Mouse (Mus musculus): ENCODE measurements around the gene Il24. TPM values are rescaled to one million over a fixed set of nuclear protein-coding genes. Genes with fewer than 3 reads are reported as not detected.

Gene Il24
- total and polyA plus RNA-seq, 2 experiments, result not detected

- Histone ChIP-seq H3K9ac (ENCODE audit: low read depth, low read length) (no peak overlapping the region), H3K4me3 (ENCODE audit: insufficient read depth, low read depth, low read length) (no peak overlapping the region), H3K27me3 (ENCODE audit: control insufficient read depth, insufficient read depth, low read length) (no peaks in the 10 kb centered on the region), H3K4me1 (ENCODE audit: control insufficient read depth, insufficient read depth, low read length) (no peaks in the 10 kb centered on the region), H3K36me3 (ENCODE audit: control insufficient read depth, insufficient read depth, low read length) (peaks cover 23% of the 10 kb centered on the region), H3K27ac (replicated peaks; ENCODE audit: insufficient read depth, low read depth, low read length) (no peak overlapping the region), H3K79me2 (ENCODE audit: control insufficient read depth, insufficient read depth, low read length) (no peaks in the 10 kb centered on the region)
- no peak for TF ChIP-seq POLR2A (IDR thresholded peaks at IDR 0.05; ENCODE audit: extremely low read depth, insufficient read depth, low read length)
- TF ChIP-seq CTCF (IDR thresholded peaks at IDR 0.05; ENCODE audit: low read depth, low read length), result no peak
- WGBS, result 72% methylated on average over 5 of the region's 5 CpGs
- DNase-seq (ENCODE audit: extremely low read depth, low read depth, low spot score), result no peak
Measured at GRCm38 (mm10) chr1:130850405-130850804, 36.8 kb downstream of the Il24 start.

- Histone ChIP-seq H3K36me3 (ENCODE audit: control insufficient read depth, insufficient read depth, low read length) (peaks cover 25% of the 10 kb centered on the region), H3K79me2 (ENCODE audit: control insufficient read depth, insufficient read depth, low read length) (no peaks in the 10 kb centered on the region), H3K4me1 (ENCODE audit: control insufficient read depth, insufficient read depth, low read length) (no peaks in the 10 kb centered on the region; the same call in 1 of the 2 replicates), H3K27me3 (ENCODE audit: control insufficient read depth, insufficient read depth, low read length) (no peaks in the 10 kb centered on the region), H3K4me3 (ENCODE audit: insufficient read depth, low read depth, low read length) (no peak overlapping the region), H3K9ac (ENCODE audit: low read depth, low read length) (no peak overlapping the region), H3K27ac (replicated peaks; ENCODE audit: insufficient read depth, low read depth, low read length) (no peak overlapping the region)
- no peak for DNase-seq (ENCODE audit: extremely low read depth, low read depth, low spot score)
- no peak for TF ChIP-seq POLR2A (IDR thresholded peaks at IDR 0.05; ENCODE audit: extremely low read depth, insufficient read depth, low read length)
- no peak for TF ChIP-seq CTCF (IDR thresholded peaks at IDR 0.05; ENCODE audit: low read depth, low read length)
- WGBS, result 93% methylated on average over 10 of the region's 10 CpGs
Measured at GRCm38 (mm10) chr1:130849530-130850214, 37.6 kb downstream of the Il24 start.

GRCm38 (mm10) chr1:130844516-130844915 lies 42.7 kb downstream of the Il24 start:
- DNase-seq (ENCODE audit: extremely low read depth, low read depth, low spot score), result peak; percentile 68
- no peaks in the 10 kb centered on the region for H3K27me3 ChIP-seq (ENCODE audit: control insufficient read depth, insufficient read depth, low read length)
- TF ChIP-seq CTCF (IDR thresholded peaks at IDR 0.05; ENCODE audit: low read depth, low read length) (no peak), POLR2A (IDR thresholded peaks at IDR 0.05; ENCODE audit: extremely low read depth, insufficient read depth, low read length) (no peak)
- 26% methylated on average over 7 of the region's 7 CpGs for WGBS
- H3K9ac ChIP-seq (ENCODE audit: low read depth, low read length), result no peak overlapping the region
- peaks cover 14% of the 10 kb centered on the region for H3K4me1 ChIP-seq (ENCODE audit: control insufficient read depth, insufficient read depth, low read length)
- H3K27ac ChIP-seq (replicated peaks; ENCODE audit: insufficient read depth, low read depth, low read length), result no peak overlapping the region
- no peak overlapping the region for H3K4me3 ChIP-seq (ENCODE audit: insufficient read depth, low read depth, low read length)
- H3K36me3 ChIP-seq (ENCODE audit: control insufficient read depth, insufficient read depth, low read length), result peaks cover 36% of the 10 kb centered on the region
- no peaks in the 10 kb centered on the region for H3K79me2 ChIP-seq (ENCODE audit: control insufficient read depth, insufficient read depth, low read length)

DNA sequence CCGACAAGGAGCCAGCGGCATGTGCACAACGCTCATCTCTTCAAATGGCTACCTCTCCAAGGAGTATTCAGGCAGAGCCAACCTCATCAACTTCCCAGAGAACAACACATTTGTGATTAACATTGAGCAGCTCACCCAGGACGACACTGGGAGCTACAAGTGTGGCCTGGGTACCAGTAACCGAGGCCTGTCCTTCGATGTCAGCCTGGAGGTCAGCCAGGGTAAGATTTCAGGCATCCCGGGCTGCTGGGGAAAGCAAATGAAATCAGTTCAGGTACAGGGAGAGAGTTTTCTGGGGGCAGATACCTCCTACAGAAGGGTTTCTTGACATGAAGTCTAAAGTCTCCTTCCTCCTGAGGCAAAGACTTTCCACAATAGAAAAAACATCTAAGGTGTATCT lies 45.6 kb downstream of the Il24 start:
- WGBS, result 56% methylated on average over 7 of the region's 7 CpGs
- Histone ChIP-seq H3K36me3 (ENCODE audit: control insufficient read depth, insufficient read depth, low read length) (peaks cover 23% of the 10 kb centered on the region), H3K27me3 (ENCODE audit: control insufficient read depth, insufficient read depth, low read length) (no peaks in the 10 kb centered on the region), H3K4me1 (ENCODE audit: control insufficient read depth, insufficient read depth, low read length) (peaks cover 18% of the 10 kb centered on the region), H3K79me2 (ENCODE audit: control insufficient read depth, insufficient read depth, low read length) (no peaks in the 10 kb centered on the region), H3K9ac (ENCODE audit: low read depth, low read length) (no peak overlapping the region), H3K4me3 (ENCODE audit: insufficient read depth, low read depth, low read length) (no peak overlapping the region), H3K27ac (replicated peaks; ENCODE audit: insufficient read depth, low read depth, low read length) (peak overlapping the region; percentile 85)
- DNase-seq (ENCODE audit: extremely low read depth, low read depth, low spot score), result peak; percentile 51
- TF ChIP-seq POLR2A (IDR thresholded peaks at IDR 0.05; ENCODE audit: extremely low read depth, insufficient read depth, low read length) (no peak), CTCF (IDR thresholded peaks at IDR 0.05; ENCODE audit: low read depth, low read length) (no peak)

- TF ChIP-seq POLR2A (IDR thresholded peaks at IDR 0.05; ENCODE audit: extremely low read depth, insufficient read depth, low read length), result no peak
- no peak for TF ChIP-seq CTCF (IDR thresholded peaks at IDR 0.05; ENCODE audit: low read depth, low read length)
- Histone ChIP-seq H3K36me3 (ENCODE audit: control insufficient read depth, insufficient read depth, low read length) (peaks cover 22% of the 10 kb centered on the region), H3K4me1 (ENCODE audit: control insufficient read depth, insufficient read depth, low read length) (peaks cover 22% of the 10 kb centered on the region), H3K4me3 (ENCODE audit: insufficient read depth, low read depth, low read length) (no peak overlapping the region), H3K9ac (ENCODE audit: low read depth, low read length) (peak overlapping the region; percentile 68), H3K27me3 (ENCODE audit: control insufficient read depth, insufficient read depth, low read length) (no peaks in the 10 kb centered on the region), H3K79me2 (ENCODE audit: control insufficient read depth, insufficient read depth, low read length) (no peaks in the 10 kb centered on the region), H3K27ac (replicated peaks; ENCODE audit: insufficient read depth, low read depth, low read length) (peak overlapping the region; percentile 99)
- peak; percentile 99 for DNase-seq (ENCODE audit: extremely low read depth, low read depth, low spot score)
- WGBS, result 21% methylated on average over 8 of the region's 8 CpGs
Measured at GRCm38 (mm10) chr1:130840599-130841379, 46.5 kb downstream of the Il24 start.

All from liver, adult 2 months (tissue).